Comparison of ENCODE assay signal across 8 mouse cellular contexts in genomic region chr12:85865526-85865925, GRCm38 (mm10). TPM values are rescaled to one million over a fixed set of nuclear protein-coding genes. Genes with fewer than 3 reads are reported as not detected.
DNase-seq lines count a peak whose midpoint lies in the region; ATAC-seq and TF ChIP-seq lines count a peak whose summit lies in the region.

No protein-coding gene starts in this region.

- no peaks in the 10 kb centered on the region for H3K27me3 ChIP-seq in hindbrain, embryonic 14.5 days (ENCODE audit: control insufficient read depth, insufficient read depth, low read length)
- H3K27me3 ChIP-seq in hindbrain, embryonic 10.5 days (ENCODE audit: insufficient read depth, poor library complexity, severe bottlenecking): no peaks in the 10 kb centered on the region

- 0 out of 2 replicates have a peak, but pooled peaks have one; percentile 27 for ATAC-seq in hindbrain, embryonic 14.5 days (ENCODE audit: low FRiP score)
- ATAC-seq in monocyte, adult 5-6 weeks (replicated peaks; ENCODE audit: insufficient number of reproducible peaks, low FRiP score, low TSS enrichment, poor library complexity, severe bottlenecking): no peak

- H3K9ac ChIP-seq in hindbrain, embryonic 14.5 days: no peak overlapping the region

- 88% methylated on average over 3 of the region's 3 CpGs for WGBS in hindbrain, embryonic 14.5 days
- 86% methylated on average over 3 of the region's 3 CpGs for WGBS in hindbrain, embryonic 10.5 days

- no peak overlapping the region for H3K27ac ChIP-seq in hindbrain, embryonic 14.5 days
- H3K27ac ChIP-seq in hindbrain, embryonic 10.5 days: no peak overlapping the region
- H3K27ac ChIP-seq in cortical plate, adult 2 months (ENCODE audit: insufficient read depth, low read length): no peak overlapping the region

- H3K4me1 ChIP-seq in hindbrain, embryonic 14.5 days (replicated peaks; ENCODE audit: control insufficient read depth, insufficient read depth, low read length): no peaks in the 10 kb centered on the region
- H3K4me1 ChIP-seq in hindbrain, embryonic 10.5 days (replicated peaks): no peaks in the 10 kb centered on the region
- H3K4me1 ChIP-seq in cortical plate, adult 2 months (ENCODE audit: control insufficient read depth, insufficient read depth, low read length): 0 out of 2 replicates have a peak, but pooled peaks cover 3% of the 10 kb centered on the region

- no peak overlapping the region for H3K4me2 ChIP-seq in hindbrain, embryonic 14.5 days (replicated peaks)

- peak; percentile 67 for DNase-seq in hindbrain, embryonic 14.5 days (ENCODE audit: low spot score)
- DNase-seq in hindbrain, embryonic 10.5 days (ENCODE audit: low spot score): no peak
- DNase-seq in right cerebral cortex, adult 18-20 months: peak; percentile 15
- no peak for DNase-seq in right cerebral cortex, postnatal 25 days
- DNase-seq in telencephalon, adult 2 months (ENCODE audit: low read depth, low spot score): peak; percentile 38
- DNase-seq in layer of hippocampus, adult 9-10 months (ENCODE audit: low spot score): no peak

- no peaks in the 10 kb centered on the region for H3K9me3 ChIP-seq in hindbrain, embryonic 14.5 days (ENCODE audit: control insufficient read depth, low read length)
- no peaks in the 10 kb centered on the region for H3K9me3 ChIP-seq in hindbrain, embryonic 10.5 days

- peak; percentile 47; the same call in 1 of the 2 replicates for TF ChIP-seq CTCF in cortical plate, adult 2 months (IDR thresholded peaks at IDR 0.05; ENCODE audit: extremely low read depth, insufficient read depth, low read length)

- no peak for TF ChIP-seq POLR2A in cortical plate, adult 2 months (IDR thresholded peaks at IDR 0.05; ENCODE audit: extremely low read depth, insufficient read depth, low read length)

- peaks cover 19% of the 10 kb centered on the region; the same call in 1 of the 2 replicates for H3K36me3 ChIP-seq in hindbrain, embryonic 14.5 days (replicated peaks; ENCODE audit: control insufficient read depth, insufficient read depth)
- H3K36me3 ChIP-seq in hindbrain, embryonic 10.5 days: peaks cover 24% of the 10 kb centered on the region

- H3K4me3 ChIP-seq in hindbrain, embryonic 14.5 days (replicated peaks; ENCODE audit: low read length): no peak overlapping the region
- H3K4me3 ChIP-seq in hindbrain, embryonic 10.5 days: no peak overlapping the region
- H3K4me3 ChIP-seq in cortical plate, adult 2 months (ENCODE audit: insufficient read depth, low read length): no peak overlapping the region

RNA-seq across cellular contexts. Expression of gene Ttll5, which starts 41.1 kb away (rescaled TPM):
- 14.4 TPM in 2 replicates for polyA plus RNA-seq in hindbrain, embryonic 14.5 days (2014; fragmentation: Nextera tagmentation; extraction: Ambion mirVana)
- 18.0 and 18.3 TPM in 2 replicates for polyA plus RNA-seq in hindbrain, embryonic 10.5 days (2016; fragmentation: Nextera tagmentation; extraction: Ambion mirVana)
- polyA plus RNA-seq in cortical plate, adult 2 months (2012; rRNA removed): 30.6 and 31.2 TPM in 2 replicates
- total RNA-seq in monocyte, adult 5-6 weeks (2017): 13.0 to 27.4 TPM (median 17.6 TPM) in 3 replicates

RNA-seq across cellular contexts. Expression of gene Erg28, which starts 41.2 kb away (rescaled TPM):
- 89.0 and 101 TPM in 2 replicates for polyA plus RNA-seq in hindbrain, embryonic 14.5 days (2014; fragmentation: Nextera tagmentation; extraction: Ambion mirVana)
- 108 and 120 TPM in 2 replicates for polyA plus RNA-seq in hindbrain, embryonic 10.5 days (2016; fragmentation: Nextera tagmentation; extraction: Ambion mirVana)
- polyA plus RNA-seq in cortical plate, adult 2 months (2012; rRNA removed): 54.5 and 59.0 TPM in 2 replicates
- total RNA-seq in monocyte, adult 5-6 weeks (2017): 17.2 to 32.8 TPM (median 25.8 TPM) in 3 replicates

Comparison
In these comparisons a context has a peak if more than half of its experiments do, and no peak if none do; other contexts are left out.
1. DNase-seq: peak in hindbrain, embryonic 14.5 days (single experiment), right cerebral cortex, adult 18-20 months (single experiment) and telencephalon, adult 2 months (single experiment); none in hindbrain, embryonic 10.5 days (single experiment), right cerebral cortex, postnatal 25 days (single experiment) and layer of hippocampus, adult 9-10 months (single experiment).